Mouse (Mus musculus) liver, postnatal 0 days (tissue): Measurements from ENCODE around the gene Usp28. TPM values are rescaled to one million over a fixed set of nuclear protein-coding genes. Genes with fewer than 3 reads are reported as not detected.
"Not testable (repeated sequence)": the region's sequence is repeated elsewhere in the genome, so short reads cannot be mapped to it uniquely, and the experiment has no call there.

Experiments
- ATAC-seq: fragments of 200-750 bp; cut with Nextera tagmentation; 2 replicates; pipeline ENCODE4 v1.8.0; 2017; ENCODE audit warnings: mild to moderate bottlenecking, moderate library complexity
- DNase-seq: peaks from one replicate; pipeline ENCODE4 v3.0.0-alpha.2; 2016
- H3K27ac ChIP-seq: fragments of 300-500 bp; sonication (generic); 2 replicates; pipeline ENCODE4 v1.5.1; 2014; ENCODE audit warnings: antibody characterized with exemption, moderate library complexity, mild to moderate bottlenecking, low read depth
- H3K27me3 ChIP-seq: fragments of 300-500 bp; sonication (generic); 2 replicates; pipeline ENCODE4 v1.6.1; 2014; ENCODE audit warnings: low read length, control low read depth, mixed read lengths; ENCODE audit not compliant: insufficient read depth
- H3K36me3 ChIP-seq: fragments of 300-500 bp; sonication (generic); replicated peaks from 2 replicates; pipeline ENCODE4 v1.6.1; 2014; ENCODE audit warnings: mild to moderate bottlenecking, control low read depth, low read length, moderate library complexity, mixed read lengths; ENCODE audit not compliant: insufficient read depth
- H3K4me1 ChIP-seq: fragments of 300-500 bp; sonication (generic); 2 replicates; pipeline ENCODE4 v1.6.1; 2014; ENCODE audit warnings: antibody characterized with exemption, mild to moderate bottlenecking, control low read depth; ENCODE audit not compliant: insufficient read depth
- H3K4me2 ChIP-seq: fragments of 300-500 bp; sonication (generic); 2 replicates; pipeline ENCODE4 v1.6.1; 2014; ENCODE audit warnings: low read depth, mild to moderate bottlenecking, low read length, moderate library complexity, mixed read lengths
- H3K4me3 ChIP-seq: fragments of 300-500 bp; sonication (generic); 2 replicates; pipeline ENCODE4 v1.5.1; 2014; ENCODE audit warnings: low read depth, low read length
- H3K9ac ChIP-seq: fragments of 300-500 bp; sonication (generic); replicated peaks from 2 replicates; pipeline ENCODE4 v1.6.1; 2014; ENCODE audit warnings: mild to moderate bottlenecking, moderate library complexity
- H3K9me3 ChIP-seq: fragments of 300-500 bp; sonication (generic); 2 replicates; pipeline ENCODE4 v1.6.1; 2016; ENCODE audit warnings: mild to moderate bottlenecking, control low read depth, low read length, mixed read lengths
- CTCF ChIP-seq: sonication (generic); IDR thresholded peaks from 2 replicates; pipeline ENCODE4 v1.5.1; 2016; ENCODE audit warnings: antibody characterized with exemption, low read depth
- EP300 ChIP-seq: IDR thresholded peaks from 2 replicates; pipeline ENCODE4 v1.6.1; 2016; ENCODE audit warnings: antibody characterized with exemption, low read depth, mild to moderate bottlenecking
- WGBS: fragments of 180-500 bp; shearing (Covaris S2); extraction: QIAGEN DNeasy Blood & Tissue Kit; methylation state at CpG from one replicate; pipeline ENCODE4 v1.1.7; 2014; ENCODE audit not compliant: insufficient replicate concordance; 5-methylcytosine and 5-hydroxymethylcytosine counted together
- polyA plus RNA-seq: library from polyadenylated mRNA; unstranded; fragments of >200 nt; fragmentation: Nextera tagmentation; extraction: Ambion mirVana; gene quantifications from 2 replicates; pipeline ENCODE4 v1.2.1, GENCODE M21; 2015

The Usp28 gene
- polyA plus RNA-seq, 1 experiment from 2014 or later, result 3.9 TPM

GRCm38 (mm10) chr9:48972494-48972893 is 12.7 kb upstream of the Usp28 start:
- H3K36me3 ChIP-seq, result no peaks in the 10 kb centered on the region
- no peaks in the 10 kb centered on the region for H3K9me3 ChIP-seq
- no peak overlapping the region for H3K4me2 ChIP-seq
- WGBS, result 34% methylated on average over 3 of the region's 3 CpGs
- H3K4me1 ChIP-seq, result no peaks in the 10 kb centered on the region
- peak; percentile 38 for DNase-seq
- TF ChIP-seq CTCF (peak; percentile 77), EP300 (no peak)
- no peak overlapping the region for H3K4me3 ChIP-seq
- no peak for ATAC-seq
- H3K27me3 ChIP-seq, result no peaks in the 10 kb centered on the region
- no peak overlapping the region for H3K9ac ChIP-seq
- no peak overlapping the region for H3K27ac ChIP-seq

- H3K27ac ChIP-seq, result no peak overlapping the region
- no peak overlapping the region for H3K9ac ChIP-seq
- TF ChIP-seq EP300 (no peak), CTCF (no peak)
- ATAC-seq (peak; percentile 29; the same call in 1 of the 2 replicates), DNase-seq (no peak)
- H3K4me1 ChIP-seq, result no peaks in the 10 kb centered on the region
- no peaks in the 10 kb centered on the region for H3K9me3 ChIP-seq
- no peaks in the 10 kb centered on the region for H3K36me3 ChIP-seq
- H3K27me3 ChIP-seq, result no peaks in the 10 kb centered on the region
- no peak overlapping the region for H3K4me2 ChIP-seq
- 61% methylated on average over 6 of the region's 6 CpGs for WGBS
- no peak overlapping the region for H3K4me3 ChIP-seq
Observed at GRCm38 (mm10) chr9:48976661-48977355, 8.4 kb upstream of the Usp28 start.

- H3K9ac ChIP-seq, result no peak overlapping the region
- peaks cover 8% of the 10 kb centered on the region for H3K4me1 ChIP-seq
- H3K4me3 ChIP-seq, result no peak overlapping the region
- no peak overlapping the region for H3K4me2 ChIP-seq
- ATAC-seq (no peak), DNase-seq (no peak)
- H3K27ac ChIP-seq, result 0 out of 2 replicates have a peak overlapping the region, but pooled peaks have one; percentile 13
- no peak for TF ChIP-seq CTCF
- TF ChIP-seq EP300, result no peak
- WGBS, result 69% methylated on average over 5 of the region's 5 CpGs
- no peaks in the 10 kb centered on the region for H3K9me3 ChIP-seq
- H3K27me3 ChIP-seq, result no peaks in the 10 kb centered on the region
- H3K36me3 ChIP-seq, result no peaks in the 10 kb centered on the region
Observed at GRCm38 (mm10) chr9:48980371-48980770, 4.8 kb upstream of the Usp28 start.

- 50% methylated on average over 3 of the region's 3 CpGs for WGBS
- DNase-seq, result no peak
- no peak overlapping the region for H3K9ac ChIP-seq
- no peaks in the 10 kb centered on the region for H3K27me3 ChIP-seq
- H3K27ac ChIP-seq, result 0 out of 2 replicates have a peak overlapping the region, but pooled peaks have one; percentile 13
- no peak overlapping the region for H3K4me3 ChIP-seq
- H3K4me2 ChIP-seq, result no peak overlapping the region
- H3K36me3 ChIP-seq, result no peaks in the 10 kb centered on the region
- ATAC-seq, result no peak
- H3K4me1 ChIP-seq, result peaks cover 11% of the 10 kb centered on the region
- TF ChIP-seq CTCF (no peak), EP300 (no peak)
- no peaks in the 10 kb centered on the region for H3K9me3 ChIP-seq
Observed at GRCm38 (mm10) chr9:48980781-48981180, 4.4 kb upstream of the Usp28 start.

GRCm38 (mm10) chr9:48981827-48982226 is 3.3 kb upstream of the Usp28 start:
- H3K4me2 ChIP-seq, result no peak overlapping the region

GRCm38 (mm10) chr9:48983801-48984200 is 1.4 kb upstream of the Usp28 start:
- H3K27ac ChIP-seq, result peak overlapping the region; percentile 92
- not testable (repeated sequence) for H3K4me3 ChIP-seq, H3K9me3 ChIP-seq, H3K27me3 ChIP-seq, DNase-seq, H3K9ac ChIP-seq, H3K36me3 ChIP-seq, ATAC-seq
- peak overlapping the region; percentile 91; the same call in 1 of the 2 replicates for H3K4me2 ChIP-seq
- 86% methylated on average over 6 of the region's 6 CpGs for WGBS
- peaks cover 26% of the 10 kb centered on the region for H3K4me1 ChIP-seq

More at GRCm38 (mm10) chr9:48981827-48982226, 3.3 kb upstream of the Usp28 start:
- Histone ChIP-seq H3K4me3 (no peak overlapping the region), H3K9me3 (no peaks in the 10 kb centered on the region), H3K36me3 (no peaks in the 10 kb centered on the region), H3K27me3 (no peaks in the 10 kb centered on the region), H3K9ac (no peak overlapping the region), H3K27ac (no peak overlapping the region), H3K4me1 (peaks cover 17% of the 10 kb centered on the region)
- ATAC-seq (no peak), DNase-seq (no peak)
- TF ChIP-seq EP300 (no peak), CTCF (no peak)
